Mouse (Mus musculus) liver, embryonic 14.5 days (tissue): ENCODE results near the gene Pzp. TPM values are rescaled to one million over a fixed set of nuclear protein-coding genes. Genes with fewer than 3 reads are reported as not detected.
A peak's percentile ranks its signal among the peaks of the same experiment; 100 is the strongest.

Source experiments
- ATAC-seq: fragments of 200-750 bp; cut with Nextera tagmentation; 2 replicates; pipeline ENCODE4 v1.8.0; 2017; ENCODE audit warnings: moderate number of reproducible peaks, mild to moderate bottlenecking, moderate library complexity; ENCODE audit not compliant: insufficient read depth
- DNase-seq, 3 experiments: peaks; one replicate each; pipeline ENCODE4 v3.0.0-alpha.2; 2012 to 2013; ENCODE audit warnings: low read depth in 3 of 3, low spot score in 3 of 3
- H3K27ac ChIP-seq: fragments of 300-500 bp; sonication (generic); 2 replicates; pipeline ENCODE4 v1.5.1; 2014; ENCODE audit warnings: moderate library complexity, mild to moderate bottlenecking, control low read depth, inconsistent platforms
- H3K27me3 ChIP-seq: fragments of 300-500 bp; sonication (generic); 2 replicates; pipeline ENCODE4 v1.6.1; 2014; ENCODE audit warnings: mild to moderate bottlenecking, low read length, moderate library complexity; ENCODE audit not compliant: control insufficient read depth, insufficient read depth
- H3K36me3 ChIP-seq: fragments of 300-500 bp; sonication (generic); replicated peaks from 2 replicates; pipeline ENCODE4 v1.6.1; 2014; ENCODE audit warnings: low read depth; ENCODE audit not compliant: control insufficient read depth, insufficient read depth
- H3K4me1 ChIP-seq, 2 experiments: fragments of 200-500 bp in 1 of 2; fragments of 300-500 bp in 1 of 2; sonication (generic) in 1 of 2; replicated peaks; 2 replicates each; pipeline ENCODE4 v1.6.1; 2012 to 2014; ENCODE audit warnings: antibody characterized with exemption in 1 of 2, inconsistent platforms in 1 of 2, low read length in 1 of 2; ENCODE audit not compliant: control insufficient read depth in 2 of 2, insufficient read depth in 2 of 2
- H3K4me2 ChIP-seq: fragments of 300-500 bp; sonication (generic); 2 replicates; pipeline ENCODE4 v1.6.1; 2014; ENCODE audit warnings: low read depth, mild to moderate bottlenecking, control low read depth, moderate library complexity
- H3K4me3 ChIP-seq, 2 experiments: fragments of 200-500 bp in 1 of 2; fragments of 300-500 bp in 1 of 2; sonication (generic) in 1 of 2; 2 replicates each; pipeline ENCODE4 v1.5.1; 2012 to 2014; ENCODE audit warnings: low read depth in 2 of 2, low read length in 2 of 2, mild to moderate bottlenecking in 2 of 2, control low read depth in 1 of 2, inconsistent platforms in 1 of 2, moderate library complexity in 1 of 2; ENCODE audit not compliant: insufficient read depth in 1 of 2
- H3K9ac ChIP-seq: fragments of 300-500 bp; sonication (generic); replicated peaks from 2 replicates; pipeline ENCODE4 v1.6.1; 2014; ENCODE audit warnings: mild to moderate bottlenecking, control low read depth, moderate library complexity
- H3K9me3 ChIP-seq: fragments of 300-500 bp; sonication (generic); 2 replicates; pipeline ENCODE4 v1.6.1; 2016; ENCODE audit warnings: low read length, mixed read lengths; ENCODE audit not compliant: control insufficient read depth
- CTCF ChIP-seq: IDR thresholded peaks from 2 replicates; pipeline ENCODE4 v1.5.1; 2016; ENCODE audit warnings: antibody characterized with exemption, low read depth, control low read depth
- EP300 ChIP-seq: IDR thresholded peaks from 2 replicates; pipeline ENCODE4 v1.6.1; 2016; ENCODE audit warnings: antibody characterized with exemption, low read depth
- WGBS: fragments of 180-500 bp; shearing (Covaris S2); extraction: QIAGEN DNeasy Blood & Tissue Kit; methylation state at CpG from one replicate; pipeline ENCODE4 v1.1.7; 2014; ENCODE audit not compliant: insufficient replicate concordance; 5-methylcytosine and 5-hydroxymethylcytosine counted together
- polyA plus RNA-seq, 2 experiments: library from polyadenylated mRNA; depleted of rRNA in 1 of 2; stranded (reverse) in 1 of 2; unstranded in 1 of 2; fragments of >200 nt; fragmentation: Nextera tagmentation in 1 of 2; extraction: Ambion mirVana in 1 of 2; gene quantifications; 2 replicates each; pipeline versions ENCODE4 v1.2.1 to v1.2.3; 2012 to 2014

Pzp gene
- polyA plus RNA-seq, 2 experiments: 187 to 201 TPM

DNA sequence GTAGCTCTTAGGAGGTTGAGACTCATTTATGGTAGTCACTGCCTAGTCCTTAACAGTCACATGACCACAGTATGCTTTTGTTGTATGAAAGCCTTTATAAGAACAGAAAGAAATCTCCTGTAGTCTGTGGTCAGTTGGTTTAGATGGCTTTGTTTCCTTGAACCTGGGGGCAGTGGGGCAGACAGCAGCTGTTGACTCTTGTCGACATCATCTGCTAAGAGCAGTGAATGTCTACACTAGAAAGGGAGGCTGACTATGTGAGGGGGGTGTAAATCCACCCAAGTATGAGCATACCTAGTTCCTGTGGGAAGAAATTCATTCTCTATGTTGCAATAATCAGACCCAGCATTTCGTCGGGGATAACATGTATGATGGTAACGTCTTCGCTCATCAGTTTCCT lies 79.5 kb downstream of the Pzp start:
- Histone ChIP-seq H3K4me2 (no peak overlapping the region), H3K4me3 (no peak overlapping the region), H3K9ac (no peak overlapping the region), H3K4me1 (peaks cover 0 to 8% of the 10 kb centered on the region in 2 experiments; a peak in 3 of 4 replicates), H3K9me3 (no peaks in the 10 kb centered on the region), H3K27me3 (no peaks in the 10 kb centered on the region), H3K36me3 (no peaks in the 10 kb centered on the region), H3K27ac (no peak overlapping the region)
- TF ChIP-seq CTCF (no peak), EP300 (no peak)
- DNase-seq: no peak
- WGBS: 81% methylated on average over 5 of the region's 5 CpGs
- no peak for ATAC-seq

DNA sequence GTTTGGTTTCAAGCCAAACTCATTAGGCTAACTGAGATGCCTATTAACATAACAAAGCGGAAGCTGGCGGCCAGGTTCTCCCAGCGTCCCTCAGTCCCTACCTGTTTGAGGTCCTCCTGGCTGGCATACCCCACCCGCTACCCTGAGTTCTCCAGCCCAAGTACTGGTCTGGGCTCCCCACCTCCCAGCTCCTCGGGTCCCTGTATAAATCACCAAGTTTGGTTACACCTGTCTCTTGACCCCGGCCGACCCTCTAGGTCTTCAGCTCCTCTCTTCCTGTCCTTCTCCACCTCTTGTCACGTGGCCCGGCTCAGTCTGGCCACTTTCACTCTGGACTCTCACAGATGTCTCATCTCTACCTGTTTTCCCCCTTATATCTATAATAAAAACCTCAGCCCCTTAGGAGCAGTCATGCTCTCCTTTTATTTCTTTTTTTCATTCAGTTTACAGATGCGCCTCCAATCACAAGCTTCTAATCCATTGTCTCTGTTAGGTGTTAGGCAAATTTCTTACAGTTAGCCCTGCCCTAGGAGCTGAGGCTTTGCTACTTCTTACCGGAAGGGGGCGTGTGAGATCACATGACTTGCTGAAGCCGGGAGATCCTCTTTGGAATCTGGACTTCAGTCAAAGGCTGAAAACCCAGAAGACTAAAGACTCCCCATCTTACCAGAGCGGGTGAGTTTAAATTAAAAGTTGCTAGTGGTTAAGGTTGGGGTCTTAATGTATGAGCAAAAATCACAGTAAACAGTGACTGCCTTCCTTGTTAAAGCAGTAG lies 80.6 kb downstream of the Pzp start:
- no peak overlapping the region for H3K9ac ChIP-seq
- ATAC-seq (peak; percentile 55; the same call in 1 of the 2 replicates), DNase-seq (no peak)
- peak overlapping the region; percentile 44 for H3K4me2 ChIP-seq
- no peaks in the 10 kb centered on the region for H3K9me3 ChIP-seq
- H3K27me3 ChIP-seq: no peaks in the 10 kb centered on the region
- peaks cover 0 to 8% of the 10 kb centered on the region in 2 experiments; a peak in 3 of 4 replicates for H3K4me1 ChIP-seq
- TF ChIP-seq EP300 (no peak), CTCF (peak; percentile 71)
- WGBS: 12% methylated on average over 14 of the region's 14 CpGs
- H3K4me3 ChIP-seq: peak overlapping the region in 1 of 2 experiments; percentile 15; a peak in 1 of 4 replicates
- no peaks in the 10 kb centered on the region for H3K36me3 ChIP-seq
- H3K27ac ChIP-seq: no peak overlapping the region

DNA sequence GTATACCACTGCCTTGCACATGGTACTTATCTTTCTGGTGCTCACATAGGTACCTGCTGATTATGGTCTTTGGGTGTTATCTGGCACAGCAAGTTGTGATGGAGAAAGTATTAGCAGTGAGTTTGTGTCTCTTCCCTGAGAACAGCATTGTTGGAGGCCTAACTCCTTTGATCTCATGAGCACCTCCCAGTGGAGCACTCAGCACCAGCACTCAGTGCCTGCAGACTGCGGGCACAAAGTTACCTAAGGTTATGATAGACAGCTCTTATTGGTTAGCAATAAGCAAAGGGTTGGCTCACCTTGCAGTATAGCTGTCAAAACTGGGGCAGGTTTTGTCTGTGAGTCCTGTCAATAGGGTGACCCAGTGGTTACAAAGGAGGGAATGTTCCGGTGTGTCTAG lies 86.3 kb downstream of the Pzp start:
- H3K4me1 ChIP-seq: peaks cover 18 to 24% of the 10 kb centered on the region in 2 experiments
- 71% methylated on average over 2 of the region's 2 CpGs for WGBS
- DNase-seq: no peak
- no peak overlapping the region for H3K4me3 ChIP-seq
- no peaks in the 10 kb centered on the region for H3K27me3 ChIP-seq
- no peaks in the 10 kb centered on the region for H3K9me3 ChIP-seq
- ATAC-seq: no peak
- TF ChIP-seq EP300: peak; percentile 46; the same call in 1 of the 2 replicates
- peak; percentile 55 for TF ChIP-seq CTCF
- no peak overlapping the region; the same call in 1 of the 2 replicates for H3K27ac ChIP-seq
- H3K36me3 ChIP-seq: peaks cover 10% of the 10 kb centered on the region
- H3K4me2 ChIP-seq: no peak overlapping the region
- no peak overlapping the region for H3K9ac ChIP-seq

DNA sequence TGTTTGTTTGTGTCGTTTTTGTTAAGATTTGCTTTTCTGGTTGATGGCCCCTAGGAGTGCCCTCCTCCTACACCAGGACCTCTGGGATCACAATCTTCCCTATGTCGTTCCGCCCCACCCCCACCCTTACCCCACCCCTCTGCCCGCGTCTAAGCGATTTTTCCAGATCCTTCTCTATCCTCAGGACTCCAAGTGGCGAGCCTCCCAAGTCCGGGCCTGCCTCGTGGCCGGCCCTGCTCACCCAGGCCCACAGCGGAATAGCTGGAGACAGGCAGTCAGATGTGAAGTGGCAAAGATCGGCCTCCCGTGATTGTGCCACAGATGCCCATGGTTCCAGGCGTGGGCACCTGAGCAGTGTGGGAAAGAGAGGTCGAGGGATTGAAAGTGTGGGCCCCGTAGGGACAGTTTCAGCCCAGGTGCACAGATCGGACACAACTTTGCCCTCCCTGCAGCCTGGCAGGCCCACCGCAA lies 87.6 kb downstream of the Pzp start:
- ATAC-seq (peak; percentile 50), DNase-seq (no peak)
- no peak for TF ChIP-seq EP300
- TF ChIP-seq CTCF: no peak
- no peaks in the 10 kb centered on the region for H3K27me3 ChIP-seq
- peaks cover 18% of the 10 kb centered on the region for H3K36me3 ChIP-seq
- H3K4me2 ChIP-seq: peak overlapping the region; percentile 99
- no peak overlapping the region for H3K27ac ChIP-seq
- H3K4me1 ChIP-seq: peaks cover 18 to 21% of the 10 kb centered on the region in 2 experiments; a peak in 3 of 4 replicates
- H3K9me3 ChIP-seq: no peaks in the 10 kb centered on the region
- peak overlapping the region; percentile 36 to 95 for H3K4me3 ChIP-seq
- peak overlapping the region; percentile 60 for H3K9ac ChIP-seq
- WGBS: 19% methylated on average over 18 of the region's 18 CpGs

DNA sequence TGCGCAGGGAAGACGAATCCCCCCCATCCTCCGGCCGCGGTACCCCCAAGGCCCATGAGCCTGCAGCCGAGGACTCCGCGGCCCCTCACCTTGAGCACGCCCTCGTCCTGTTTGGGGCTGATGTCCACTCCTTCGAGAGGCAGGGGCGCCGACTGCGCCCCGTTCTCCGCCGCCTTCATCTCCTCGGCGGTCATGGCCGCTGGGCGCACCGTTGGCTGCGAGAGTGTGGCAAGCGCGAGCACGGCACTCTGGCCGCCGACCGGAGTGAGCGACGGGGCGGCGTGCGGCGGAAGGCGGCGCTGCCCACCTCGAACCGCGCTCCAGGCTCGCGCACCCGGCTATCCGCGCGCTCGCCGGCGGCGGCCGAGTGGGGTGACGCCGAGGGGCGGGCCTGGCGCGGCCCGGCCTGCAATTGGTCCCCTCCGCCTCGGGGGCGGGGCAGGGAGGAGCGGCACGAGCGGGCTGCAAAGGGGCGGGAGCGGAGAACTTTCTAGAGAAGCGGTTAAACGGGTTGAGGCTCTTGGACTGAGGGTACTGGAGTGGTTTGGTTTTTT lies 88.1 kb downstream of the Pzp start, which contains the start of gene Fkbp4:
Gene Fkbp4, minus strand, starts transcription at position 361 of the 554 bp plus-strand sequence.
- Histone ChIP-seq H3K27ac (peak within 1 kb of the TSS; percentile 65), H3K4me3 (peak within 1 kb of the TSS; percentile 70 to 95), H3K9ac (peak within 1 kb of the TSS; percentile 91), H3K4me2 (peak within 1 kb of the TSS; percentile 99), H3K9me3 (no peaks in the 10 kb centered on the region), H3K27me3 (no peaks in the 10 kb centered on the region), H3K36me3 (peaks cover 22% of the 10 kb centered on the region), H3K4me1 (peaks cover 18 to 21% of the 10 kb centered on the region in 2 experiments; a peak in 3 of 4 replicates)
- no peak; the same call in 1 of the 2 replicates for TF ChIP-seq CTCF
- TF ChIP-seq EP300: no peak
- ATAC-seq: peak; percentile 93
- peak; percentile 83 to 88 (median 84) for DNase-seq
- under 1% methylated on average over 66 of the region's 67 CpGs for WGBS
